Mouse (Mus musculus): ENCODE data around the gene Cpeb1.

DNA sequence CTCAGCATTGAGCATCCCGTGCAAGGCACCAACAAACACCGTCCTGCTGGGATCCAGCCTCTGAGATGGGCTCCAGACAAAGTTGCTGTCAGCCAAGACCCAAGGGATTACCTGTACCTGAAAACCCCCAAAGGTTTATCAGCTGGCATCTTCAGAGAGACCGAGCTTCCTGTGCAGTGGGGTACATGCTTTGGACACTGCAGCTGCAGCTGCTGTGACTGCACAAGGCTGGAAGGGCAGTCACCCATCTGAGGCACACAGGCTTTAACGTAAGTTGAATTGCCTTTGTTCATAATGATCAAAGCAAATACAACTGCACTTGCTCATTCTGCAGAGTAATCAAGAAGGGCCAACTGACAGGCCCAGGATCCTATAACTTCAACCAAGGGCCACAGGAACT, 103.4 kb downstream of the Cpeb1 start:
- no peak for TF ChIP-seq GATA1 (IDR thresholded peaks at IDR 0.05; ENCODE audit: borderline replicate concordance, low read length)
- TF ChIP-seq FLI1 (IDR thresholded peaks at IDR 0.05; ENCODE audit: low read length), result no peak

Data from megakaryocyte, embryonic 14.5 days (primary cell).